Mouse (Mus musculus) spleen, adult 2 months (tissue): ENCODE results near the gene Smox.

Source experiments
- CTCF ChIP-seq: fragments of 200-500 bp; IDR thresholded peaks from 2 replicates; pipeline ENCODE4 v1.5.1; 2011; ENCODE audit warnings: mild to moderate bottlenecking, inconsistent platforms; ENCODE audit not compliant: insufficient read depth, insufficient read length, insufficient replicate concordance; ENCODE audit errors: extremely low read depth
- POLR2A ChIP-seq: fragments of 200-500 bp; IDR thresholded peaks from 2 replicates; pipeline ENCODE4 v1.6.1; 2011; ENCODE audit warnings: low read depth, low read length, inconsistent platforms

DNA sequence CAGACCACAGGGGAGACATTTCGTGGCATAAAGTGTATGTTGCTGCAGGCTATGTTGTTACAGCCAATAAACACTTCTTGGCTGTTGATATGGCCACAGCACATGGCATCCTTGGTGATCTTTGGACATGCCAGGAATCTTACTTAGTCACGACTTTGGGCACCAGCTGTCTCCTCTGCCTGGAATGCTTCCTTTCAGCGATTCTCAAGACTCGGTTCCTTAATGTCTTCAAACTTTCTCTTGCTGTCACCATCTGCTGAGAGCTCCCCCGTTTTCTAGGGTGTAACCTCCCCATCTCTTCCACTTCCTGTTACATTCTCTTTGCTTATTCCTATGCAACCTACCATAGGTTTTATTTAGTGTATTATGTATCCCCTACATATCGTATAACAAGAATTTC is 48.5 kb downstream of the Smox start:
- TF ChIP-seq CTCF (no peak), POLR2A (no peak)
